Mouse (Mus musculus): ENCODE data around the gene Rnf113a1. TPM values are rescaled to one million over a fixed set of nuclear protein-coding genes. Genes with fewer than 3 reads are reported as not detected.
A peak's percentile ranks its signal among the peaks of the same experiment; 100 is the strongest.
"Not testable (repeated sequence)": the region's sequence is repeated elsewhere in the genome, so short reads cannot be mapped to it uniquely, and the experiment has no call there.

The Rnf113a1 gene
- polyA plus RNA-seq (2012; fragmentation: generic; extraction: Trizol), result 4.5 TPM
- long read RNA-seq, experiment 1, partial matches to known transcripts, result 0 of 3 reads
- long read RNA-seq, experiment 1, other reads (novel, unspliced or antisense), result 0 of 3 reads
- long read RNA-seq, experiment 2, transcript Rnf113a1-201 (1 exons, 1,223 nt), result major isoform, 7 of 7 reads
- long read RNA-seq, experiment 2, partial matches to known transcripts, result 0 of 7 reads
- long read RNA-seq, experiment 2, other reads (novel, unspliced or antisense), result 0 of 7 reads

DNA sequence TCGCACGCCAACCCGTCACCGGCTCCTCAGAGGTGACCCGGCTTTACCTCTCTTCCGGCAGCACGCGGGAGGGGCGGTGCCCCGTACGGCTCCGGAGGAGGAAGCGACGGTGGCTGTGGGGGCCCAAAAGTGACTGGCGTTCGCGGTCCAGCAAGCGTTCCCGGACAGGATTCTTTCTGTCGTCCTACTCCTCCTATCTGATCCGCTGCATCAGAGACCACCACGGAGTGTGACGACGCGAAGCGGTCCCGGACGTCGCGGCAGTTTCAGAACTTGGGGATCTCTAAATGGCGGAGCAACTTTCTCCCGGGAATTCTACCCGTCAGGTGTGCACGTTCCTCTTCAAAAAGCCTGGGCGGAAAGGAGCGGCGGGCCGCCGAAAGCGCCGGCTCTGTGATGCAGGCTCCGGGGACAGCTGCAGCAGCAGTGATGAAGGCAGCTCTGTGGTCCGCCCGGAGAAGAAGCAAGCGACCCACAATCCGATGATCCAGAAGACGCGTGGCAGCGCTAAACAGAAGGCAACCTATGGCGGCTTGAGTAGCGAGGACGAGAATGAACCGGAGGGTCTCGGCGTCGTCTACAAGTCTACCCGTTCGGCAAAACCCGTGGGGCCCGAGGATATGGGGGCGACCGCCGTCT, at the start of gene Rnf113a1, which contains the start of gene Ndufa1:
Gene Rnf113a1, plus strand, starts transcription at position 141 of the 639 bp plus-strand sequence.
Gene Ndufa1, minus strand, starts transcription at position 59 of the 639 bp plus-strand sequence.
- H3K4me3 ChIP-seq (ENCODE audit: insufficient read depth, poor library complexity, severe bottlenecking), result peak within 1 kb of the TSS; percentile 37
- H3K36me3 ChIP-seq (ENCODE audit: control insufficient read depth, insufficient read depth), result no peaks in the 10 kb centered on the region
- H3K27me3 ChIP-seq (ENCODE audit: control insufficient read depth, insufficient read depth, insufficient read length), result no peaks in the 10 kb centered on the region
- H3ac ChIP-seq (ENCODE audit: control insufficient read depth, insufficient read length, low read depth), result peak within 1 kb of the TSS; percentile 60
- H3K79me3 ChIP-seq (ENCODE audit: low read depth), result no peaks in the 10 kb centered on the region
- no peaks in the 10 kb centered on the region for H3K79me2 ChIP-seq (ENCODE audit: control insufficient read depth, insufficient read depth)
- no peak for TF ChIP-seq USF1 (IDR thresholded peaks at IDR 0.05; ENCODE audit: low read depth)
- no peak for TF ChIP-seq MYOD1 (IDR thresholded peaks at IDR 0.05; ENCODE audit: control insufficient read depth, insufficient read length, low read depth)
- TF ChIP-seq FOSL1 (IDR thresholded peaks at IDR 0.05; ENCODE audit: insufficient read depth, low read length, poor library complexity, severe bottlenecking), result no peak
- no peak for TF ChIP-seq CTCF (IDR thresholded peaks at IDR 0.05; ENCODE audit: control insufficient read depth, insufficient read depth, insufficient read length)
- peak; percentile 34 for TF ChIP-seq MAX (IDR thresholded peaks at IDR 0.05)

DNA sequence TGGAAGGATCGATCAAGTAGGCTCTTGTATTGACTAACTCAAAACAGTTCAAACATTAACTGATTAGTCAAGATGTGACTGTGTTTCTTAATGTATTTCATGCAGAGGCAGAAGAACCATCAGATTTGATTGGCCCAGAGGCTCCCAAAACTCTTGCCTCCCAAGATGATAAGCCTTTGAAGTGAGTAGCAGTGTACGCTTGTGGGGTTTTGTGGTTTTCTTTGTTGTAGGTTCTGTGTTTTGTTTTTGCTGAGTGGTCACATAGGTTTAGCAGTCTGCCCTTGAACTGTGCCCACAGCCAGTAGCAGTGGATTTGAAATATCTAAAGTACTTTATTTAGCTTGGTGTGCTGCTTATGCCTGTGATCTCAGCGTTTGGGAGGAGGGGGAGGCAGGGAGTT, 49.3 kb upstream of the Rnf113a1 start:
- Histone ChIP-seq H3K79me2 (ENCODE audit: control insufficient read depth, insufficient read depth) (no peaks in the 10 kb centered on the region), H3K36me3 (ENCODE audit: control insufficient read depth, insufficient read depth) (peaks cover 28% of the 10 kb centered on the region), H3K4me3 (ENCODE audit: insufficient read depth, poor library complexity, severe bottlenecking) (no peak overlapping the region), H3K27me3 (ENCODE audit: control insufficient read depth, insufficient read depth, insufficient read length) (no peaks in the 10 kb centered on the region), H3K79me3 (ENCODE audit: low read depth) (no peaks in the 10 kb centered on the region), H3ac (ENCODE audit: control insufficient read depth, insufficient read length, low read depth) (no peak overlapping the region)
- TF ChIP-seq CTCF (IDR thresholded peaks at IDR 0.05; ENCODE audit: control insufficient read depth, insufficient read depth, insufficient read length), result no peak
- TF ChIP-seq FOSL1 (IDR thresholded peaks at IDR 0.05; ENCODE audit: insufficient read depth, low read length, poor library complexity, severe bottlenecking), result no peak

DNA sequence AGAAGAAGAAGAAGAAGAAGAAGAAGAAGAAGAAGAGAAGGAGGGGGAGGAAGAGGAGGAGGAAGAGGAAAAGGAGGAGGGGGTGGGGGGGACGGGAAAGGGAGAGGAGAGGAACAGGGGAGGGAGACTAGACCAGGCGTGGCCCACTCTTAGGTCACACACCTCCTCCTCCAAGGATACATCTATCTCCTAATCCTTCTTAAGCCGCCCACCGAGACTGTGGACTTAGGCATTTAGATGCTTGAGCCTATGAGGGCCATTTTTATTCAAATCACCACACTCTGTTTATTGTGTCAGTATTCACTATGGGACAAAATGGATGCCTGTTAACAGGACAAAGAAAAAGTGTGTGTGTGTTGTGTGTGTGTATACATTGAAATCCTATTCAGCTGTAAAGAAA, 46.5 kb upstream of the Rnf113a1 start:
- not testable (repeated sequence) for H3K4me3 ChIP-seq (ENCODE audit: insufficient read depth, poor library complexity, severe bottlenecking); H3K27me3 ChIP-seq (ENCODE audit: control insufficient read depth, insufficient read depth, insufficient read length); H3K79me2 ChIP-seq (ENCODE audit: control insufficient read depth, insufficient read depth); H3K79me3 ChIP-seq (ENCODE audit: low read depth); H3ac ChIP-seq (ENCODE audit: control insufficient read depth, insufficient read length, low read depth)
- peaks cover 30% of the 10 kb centered on the region for H3K36me3 ChIP-seq (ENCODE audit: control insufficient read depth, insufficient read depth)

DNA sequence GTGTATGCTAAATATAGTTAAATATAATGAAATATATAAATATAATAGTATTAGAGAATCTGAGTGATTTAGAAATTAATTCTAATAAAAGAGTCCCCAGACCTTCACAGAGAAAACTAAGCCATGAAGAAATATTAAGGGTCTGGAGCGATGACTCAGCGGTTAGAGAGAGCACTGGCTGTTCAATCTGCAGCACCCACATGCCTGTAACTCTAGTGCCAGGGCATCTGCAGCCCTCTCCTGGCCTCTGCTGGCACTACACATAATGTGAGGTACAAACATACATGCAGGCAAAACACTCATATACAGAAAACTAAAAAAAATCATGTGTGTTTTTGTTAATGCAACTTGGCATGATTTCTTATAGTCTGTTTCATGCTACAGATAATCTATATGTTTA, 46.1 kb upstream of the Rnf113a1 start:
- no peaks in the 10 kb centered on the region for H3K79me2 ChIP-seq (ENCODE audit: control insufficient read depth, insufficient read depth)
- H3K27me3 ChIP-seq (ENCODE audit: control insufficient read depth, insufficient read depth, insufficient read length), result no peaks in the 10 kb centered on the region
- no peaks in the 10 kb centered on the region for H3K79me3 ChIP-seq (ENCODE audit: low read depth)
- peaks cover 30% of the 10 kb centered on the region for H3K36me3 ChIP-seq (ENCODE audit: control insufficient read depth, insufficient read depth)
- TF ChIP-seq MAX (IDR thresholded peaks at IDR 0.05), result no peak
- no peak for TF ChIP-seq MYOD1 (IDR thresholded peaks at IDR 0.05; ENCODE audit: control insufficient read depth, insufficient read length, low read depth)
- TF ChIP-seq CTCF (IDR thresholded peaks at IDR 0.05; ENCODE audit: control insufficient read depth, insufficient read depth, insufficient read length), result no peak
- TF ChIP-seq MYOG (IDR thresholded peaks at IDR 0.05; ENCODE audit: control insufficient read depth, extremely low read depth, insufficient read length), result no peak
- TF ChIP-seq CEBPB (IDR thresholded peaks at IDR 0.05; ENCODE audit: low read depth), result no peak
- no peak for TF ChIP-seq USF1 (IDR thresholded peaks at IDR 0.05; ENCODE audit: low read depth)
- TF ChIP-seq FOSL1 (IDR thresholded peaks at IDR 0.05; ENCODE audit: insufficient read depth, low read length, poor library complexity, severe bottlenecking), result no peak
- no peak overlapping the region for H3ac ChIP-seq (ENCODE audit: control insufficient read depth, insufficient read length, low read depth)
- no peak overlapping the region for H3K4me3 ChIP-seq (ENCODE audit: insufficient read depth, poor library complexity, severe bottlenecking)

- Histone ChIP-seq H3K4me3 (ENCODE audit: insufficient read depth, poor library complexity, severe bottlenecking) (no peak overlapping the region), H3K79me3 (ENCODE audit: low read depth) (no peaks in the 10 kb centered on the region), H3K36me3 (ENCODE audit: control insufficient read depth, insufficient read depth) (no peaks in the 10 kb centered on the region), H3ac (ENCODE audit: control insufficient read depth, insufficient read length, low read depth) (no peak overlapping the region), H3K79me2 (ENCODE audit: control insufficient read depth, insufficient read depth) (no peaks in the 10 kb centered on the region), H3K27me3 (ENCODE audit: control insufficient read depth, insufficient read depth, insufficient read length) (no peaks in the 10 kb centered on the region)
- TF ChIP-seq USF1 (IDR thresholded peaks at IDR 0.05; ENCODE audit: low read depth) (no peak), CEBPB (IDR thresholded peaks at IDR 0.05; ENCODE audit: low read depth) (no peak), CTCF (IDR thresholded peaks at IDR 0.05; ENCODE audit: control insufficient read depth, insufficient read depth, insufficient read length) (no peak), MAX (IDR thresholded peaks at IDR 0.05) (no peak), FOSL1 (IDR thresholded peaks at IDR 0.05; ENCODE audit: insufficient read depth, low read length, poor library complexity, severe bottlenecking) (no peak), MYOD1 (IDR thresholded peaks at IDR 0.05; ENCODE audit: control insufficient read depth, insufficient read length, low read depth) (no peak), MYOG (IDR thresholded peaks at IDR 0.05; ENCODE audit: control insufficient read depth, extremely low read depth, insufficient read length) (no peak)
Measured at GRCm38 (mm10) chrX:37157839-37158238, 33.2 kb upstream of the Rnf113a1 start.

DNA sequence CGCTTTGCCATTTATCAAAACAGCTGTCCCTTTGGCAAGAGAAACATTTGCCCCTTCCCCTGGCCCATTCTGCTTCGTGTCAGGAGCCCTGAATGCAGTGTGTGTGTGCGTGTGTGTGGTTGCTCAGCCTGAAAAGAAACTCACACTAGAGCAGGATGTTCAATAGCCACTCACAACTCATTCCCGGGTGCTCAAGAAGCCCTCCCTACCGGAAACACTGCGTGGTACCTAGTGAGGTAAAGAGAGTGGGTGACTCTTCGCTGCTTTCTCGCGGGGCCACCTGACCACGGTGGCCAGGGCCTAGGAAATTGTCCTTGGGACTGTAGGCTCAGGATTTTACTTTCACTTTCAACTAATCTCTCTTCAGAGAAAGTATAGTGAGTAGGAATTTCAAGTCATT, 29.9 kb upstream of the Rnf113a1 start:
- no peaks in the 10 kb centered on the region for H3K27me3 ChIP-seq (ENCODE audit: control insufficient read depth, insufficient read depth, insufficient read length)
- no peaks in the 10 kb centered on the region for H3K79me3 ChIP-seq (ENCODE audit: low read depth)
- no peak overlapping the region for H3ac ChIP-seq (ENCODE audit: control insufficient read depth, insufficient read length, low read depth)
- H3K79me2 ChIP-seq (ENCODE audit: control insufficient read depth, insufficient read depth), result no peaks in the 10 kb centered on the region
- no peak overlapping the region for H3K4me3 ChIP-seq (ENCODE audit: insufficient read depth, poor library complexity, severe bottlenecking)
- H3K36me3 ChIP-seq (ENCODE audit: control insufficient read depth, insufficient read depth), result no peaks in the 10 kb centered on the region
- TF ChIP-seq MYOG (IDR thresholded peaks at IDR 0.05; ENCODE audit: control insufficient read depth, extremely low read depth, insufficient read length) (no peak), CEBPB (IDR thresholded peaks at IDR 0.05; ENCODE audit: low read depth) (no peak), CTCF (IDR thresholded peaks at IDR 0.05; ENCODE audit: control insufficient read depth, insufficient read depth, insufficient read length) (no peak), MYOD1 (IDR thresholded peaks at IDR 0.05; ENCODE audit: control insufficient read depth, insufficient read length, low read depth) (no peak), USF1 (IDR thresholded peaks at IDR 0.05; ENCODE audit: low read depth) (no peak)
